In genomic region chr12:15449484-15449883, GRCm38 (mm10) we compare ENCODE assay signal across 17 mouse cellular contexts.
"Had no signal": no experiment of that assay in that cellular context is flagged by ENCODE, and none has a peak within 500 bp of the region (broad histone marks: within the 10 kb centered on the region; RNA-seq: fewer than 3 reads in every experiment).

No protein-coding gene starts in this region.

- H3K4me2 ChIP-seq: neural tube, embryonic 12.5 days; neural tube, embryonic 13.5 days; neural tube, embryonic 15.5 days; stomach, embryonic 15.5 days had no signal

- H3K27me3 ChIP-seq: neural tube, embryonic 12.5 days; neural tube, embryonic 13.5 days; neural tube, embryonic 15.5 days; stomach, embryonic 15.5 days had no signal

- H3K9ac ChIP-seq: neural tube, embryonic 12.5 days; neural tube, embryonic 13.5 days; neural tube, embryonic 15.5 days; stomach, embryonic 15.5 days had no signal

- H3K36me3 ChIP-seq: neural tube, embryonic 12.5 days; neural tube, embryonic 13.5 days; neural tube, embryonic 15.5 days; stomach, embryonic 15.5 days had no signal

- H3K4me3 ChIP-seq: neural tube, embryonic 12.5 days; neural tube, embryonic 13.5 days; neural tube, embryonic 15.5 days; stomach, embryonic 15.5 days had no signal

- H3K4me1 ChIP-seq: neural tube, embryonic 12.5 days; neural tube, embryonic 13.5 days; neural tube, embryonic 15.5 days; stomach, embryonic 15.5 days had no signal

- DNase-seq: retina, postnatal 1 day; right cerebral cortex, adult 18-20 months; right cerebral cortex, postnatal 14 days; right cerebral cortex, postnatal 25 days; right cerebral cortex, postnatal 4 days; spleen, adult 18-20 months; thymus, adult 18-20 months; thymus, adult 2 months; thymus, postnatal 14 days; thymus, postnatal 25 days; thymus, postnatal 36 days; thymus, postnatal 4 days had no signal

- H3K9me3 ChIP-seq: neural tube, embryonic 12.5 days; neural tube, embryonic 13.5 days; neural tube, embryonic 15.5 days; stomach, embryonic 15.5 days had no signal

- H3K27ac ChIP-seq: neural tube, embryonic 12.5 days; neural tube, embryonic 13.5 days; neural tube, embryonic 15.5 days; stomach, embryonic 15.5 days; stomach, postnatal 0 days had no signal
